In genomic region chr3:85886636-85887238, GRCm38 (mm10) we compare ENCODE assay signal across 8 mouse cellular contexts. TPM values are rescaled to one million over a fixed set of nuclear protein-coding genes. Genes with fewer than 3 reads are reported as not detected.
DNase-seq lines count a peak whose midpoint lies in the region; ATAC-seq and TF ChIP-seq lines count a peak whose summit lies in the region.

No protein-coding gene starts in this region.

- H3K4me2 ChIP-seq in embryonic facial prominence, embryonic 13.5 days = peak overlapping the region; percentile 88
- H3K4me2 ChIP-seq in heart, postnatal 0 days (ENCODE audit: low read depth, low read length) = peak overlapping the region; percentile 73
- peak overlapping the region; percentile 87 for H3K4me2 ChIP-seq in liver, embryonic 16.5 days (ENCODE audit: low read depth, low read length)
- H3K4me2 ChIP-seq in stomach, embryonic 16.5 days (ENCODE audit: low read depth, low read length) = peak overlapping the region; percentile 66

- H3K9me3 ChIP-seq in embryonic facial prominence, embryonic 13.5 days = no peaks in the 10 kb centered on the region
- no peaks in the 10 kb centered on the region for H3K9me3 ChIP-seq in heart, postnatal 0 days (replicated peaks; ENCODE audit: control insufficient read depth, low read length)
- H3K9me3 ChIP-seq in liver, embryonic 16.5 days (replicated peaks; ENCODE audit: control insufficient read depth, low read length) = no peaks in the 10 kb centered on the region
- H3K9me3 ChIP-seq in stomach, embryonic 16.5 days (replicated peaks; ENCODE audit: control insufficient read depth, low read length) = no peaks in the 10 kb centered on the region

- ATAC-seq in embryonic facial prominence, embryonic 13.5 days (ENCODE audit: insufficient number of reproducible peaks, insufficient read depth, low FRiP score, low TSS enrichment, low read depth) = peak; percentile 15; the same call in 1 of the 2 replicates
- ATAC-seq in heart, postnatal 0 days (ENCODE audit: insufficient read depth, low read depth) = peak; percentile 4; the same call in 1 of the 2 replicates
- ATAC-seq in liver, embryonic 16.5 days (ENCODE audit: low read depth) = 0 out of 2 replicates have a peak, but pooled peaks have one; percentile 1
- no peak for ATAC-seq in stomach, embryonic 16.5 days (ENCODE audit: insufficient read depth, low FRiP score)

- 2% methylated on average over 22 of the region's 22 CpGs for WGBS in embryonic facial prominence, embryonic 13.5 days
- 2% methylated on average over 22 of the region's 22 CpGs for WGBS in heart, postnatal 0 days
- WGBS in liver, embryonic 16.5 days (ENCODE audit: insufficient replicate concordance) = 3% methylated on average over 22 of the region's 22 CpGs
- WGBS in stomach, embryonic 16.5 days = 5% methylated on average over 22 of the region's 22 CpGs

- 0 out of 2 replicates have a peak overlapping the region, but pooled peaks have one; percentile 39 for H3K27ac ChIP-seq in embryonic facial prominence, embryonic 13.5 days
- peak overlapping the region; percentile 91 for H3K27ac ChIP-seq in heart, postnatal 0 days (ENCODE audit: low read depth)
- H3K27ac ChIP-seq in liver, embryonic 16.5 days (ENCODE audit: low read length) = no peak overlapping the region
- H3K27ac ChIP-seq in stomach, embryonic 16.5 days (ENCODE audit: low read length) = peak overlapping the region; percentile 66

- peak overlapping the region; percentile 72 for H3K9ac ChIP-seq in embryonic facial prominence, embryonic 13.5 days
- peak overlapping the region; percentile 77 for H3K9ac ChIP-seq in heart, postnatal 0 days (replicated peaks; ENCODE audit: low read depth, low read length)
- peak overlapping the region; percentile 65 for H3K9ac ChIP-seq in liver, embryonic 16.5 days (ENCODE audit: low read depth, low read length)
- H3K9ac ChIP-seq in stomach, embryonic 16.5 days (ENCODE audit: low read length) = peak overlapping the region; percentile 70

- H3K36me3 ChIP-seq in embryonic facial prominence, embryonic 13.5 days = no peaks in the 10 kb centered on the region
- H3K36me3 ChIP-seq in heart, postnatal 0 days (replicated peaks; ENCODE audit: control insufficient read depth, insufficient read depth, low read length) = no peaks in the 10 kb centered on the region
- H3K36me3 ChIP-seq in liver, embryonic 16.5 days (ENCODE audit: control insufficient read depth, insufficient read depth) = no peaks in the 10 kb centered on the region
- H3K36me3 ChIP-seq in stomach, embryonic 16.5 days (ENCODE audit: control insufficient read depth, insufficient read depth, low read length) = no peaks in the 10 kb centered on the region

- TF ChIP-seq CTCF in heart, postnatal 0 days (IDR thresholded peaks at IDR 0.05; ENCODE audit: low read depth) = no peak

- TF ChIP-seq EP300 in heart, postnatal 0 days (IDR thresholded peaks at IDR 0.05; ENCODE audit: low read depth) = no peak

- H3K4me3 ChIP-seq in embryonic facial prominence, embryonic 13.5 days = peak overlapping the region; percentile 64
- peak overlapping the region; percentile 65 for H3K4me3 ChIP-seq in heart, postnatal 0 days (ENCODE audit: low read depth, low read length)
- H3K4me3 ChIP-seq in liver, embryonic 16.5 days (ENCODE audit: low read depth, low read length) = peak overlapping the region; percentile 62
- peak overlapping the region; percentile 55 for H3K4me3 ChIP-seq in stomach, embryonic 16.5 days (replicated peaks; ENCODE audit: low read length)

- H3K4me1 ChIP-seq in embryonic facial prominence, embryonic 13.5 days = peaks cover 20% of the 10 kb centered on the region
- peaks cover 23% of the 10 kb centered on the region; the same call in 1 of the 2 replicates for H3K4me1 ChIP-seq in heart, postnatal 0 days (ENCODE audit: control insufficient read depth, insufficient read depth)
- peaks cover 19% of the 10 kb centered on the region for H3K4me1 ChIP-seq in liver, embryonic 16.5 days (ENCODE audit: control insufficient read depth, low read depth, low read length)
- peaks cover 6% of the 10 kb centered on the region; the same call in 1 of the 2 replicates for H3K4me1 ChIP-seq in stomach, embryonic 16.5 days (ENCODE audit: control insufficient read depth, insufficient read depth, low read length)

- peak; percentile 9 for DNase-seq in right cerebral cortex, postnatal 25 days
- DNase-seq in right cerebral cortex, postnatal 14 days = no peak
- DNase-seq in heart, postnatal 0 days (ENCODE audit: low spot score) = peak; percentile 18
- DNase-seq in thymus, postnatal 0 days (ENCODE audit: low spot score) = no peak
- DNase-seq in left cerebral cortex, adult 8-10 months (ENCODE audit: low spot score in 2 of 2) = no peak

- peaks cover 8% of the 10 kb centered on the region; the same call in 1 of the 2 replicates for H3K27me3 ChIP-seq in embryonic facial prominence, embryonic 13.5 days
- H3K27me3 ChIP-seq in heart, postnatal 0 days (ENCODE audit: control insufficient read depth, insufficient read depth, low read length) = no peaks in the 10 kb centered on the region
- H3K27me3 ChIP-seq in liver, embryonic 16.5 days (ENCODE audit: control insufficient read depth, insufficient read depth, low read depth, low read length) = peaks cover 36% of the 10 kb centered on the region
- no peaks in the 10 kb centered on the region for H3K27me3 ChIP-seq in stomach, embryonic 16.5 days (ENCODE audit: control insufficient read depth, insufficient read depth, low read length)

RNA-seq across cellular contexts. Expression of gene Glt28d2, which starts 0.6 kb away (rescaled TPM):
- 1.7 and 2.1 TPM in 2 replicates for polyA plus RNA-seq in embryonic facial prominence, embryonic 13.5 days (2015; fragmentation: Nextera tagmentation; extraction: Ambion mirVana)
- 3.9 and 5.3 TPM in 2 replicates for total RNA-seq in heart, postnatal 0 days (2014; rRNA removed; ENCODE audit: low replicate concordance)
- 3.0 and 3.6 TPM in 2 replicates for polyA plus RNA-seq in heart, postnatal 0 days (2015; fragmentation: Nextera tagmentation; extraction: Ambion mirVana)
- polyA plus RNA-seq in liver, embryonic 16.5 days (2015; fragmentation: Nextera tagmentation; extraction: Ambion mirVana) = 0.17 and 0.20 TPM in 2 replicates
- 3.8 and 4.8 TPM in 2 replicates for polyA plus RNA-seq in stomach, embryonic 16.5 days (2015; fragmentation: Nextera tagmentation; extraction: Ambion mirVana)
- 1.6 and 1.7 TPM in 2 replicates for polyA plus RNA-seq in thymus, postnatal 0 days (2015; fragmentation: Nextera tagmentation; extraction: Ambion mirVana)
- total RNA-seq in left cerebral cortex, adult 8-10 months (2022) = under 1 TPM; 0.33 to 0.78 (median 0.53) TPM

RNA-seq across cellular contexts. Expression of gene Gm37240, which starts 0.6 kb away (rescaled TPM):
- polyA plus RNA-seq in embryonic facial prominence, embryonic 13.5 days (2015; fragmentation: Nextera tagmentation; extraction: Ambion mirVana) = 6.3 and 6.9 TPM in 2 replicates
- 33.4 and 72.1 TPM in 2 replicates for total RNA-seq in heart, postnatal 0 days (2014; rRNA removed; ENCODE audit: low replicate concordance)
- polyA plus RNA-seq in heart, postnatal 0 days (2015; fragmentation: Nextera tagmentation; extraction: Ambion mirVana) = 20.8 and 21.7 TPM in 2 replicates
- 0.06 and 0.65 TPM in 2 replicates for polyA plus RNA-seq in liver, embryonic 16.5 days (2015; fragmentation: Nextera tagmentation; extraction: Ambion mirVana)
- 11.4 and 13.0 TPM in 2 replicates for polyA plus RNA-seq in stomach, embryonic 16.5 days (2015; fragmentation: Nextera tagmentation; extraction: Ambion mirVana)
- polyA plus RNA-seq in thymus, postnatal 0 days (2015; fragmentation: Nextera tagmentation; extraction: Ambion mirVana) = 3.4 and 5.2 TPM in 2 replicates
- 1 to 10 TPM in 2 of 4 experiments, under 1 TPM in 1, not detected in 1; 0.50 to 4.0 (median 1.1) TPM for total RNA-seq in left cerebral cortex, adult 8-10 months (2022)

Comparison
In these comparisons a context has a peak if more than half of its experiments do, and no peak if none do; other contexts are left out.
1. DNase-seq: peak in right cerebral cortex, postnatal 25 days (single experiment) and heart, postnatal 0 days (single experiment); none in right cerebral cortex, postnatal 14 days (single experiment), thymus, postnatal 0 days (single experiment) and left cerebral cortex, adult 8-10 months (0 of 2).
2. Peak in every context shown above with its lines, with median percentiles within 50 percentile points of each other: H3K4me2 ChIP-seq, H3K4me3 ChIP-seq and H3K9ac ChIP-seq.